Mouse (Mus musculus): Measurements from ENCODE around the gene Cnnm3.

Cnnm3 gene

DNA sequence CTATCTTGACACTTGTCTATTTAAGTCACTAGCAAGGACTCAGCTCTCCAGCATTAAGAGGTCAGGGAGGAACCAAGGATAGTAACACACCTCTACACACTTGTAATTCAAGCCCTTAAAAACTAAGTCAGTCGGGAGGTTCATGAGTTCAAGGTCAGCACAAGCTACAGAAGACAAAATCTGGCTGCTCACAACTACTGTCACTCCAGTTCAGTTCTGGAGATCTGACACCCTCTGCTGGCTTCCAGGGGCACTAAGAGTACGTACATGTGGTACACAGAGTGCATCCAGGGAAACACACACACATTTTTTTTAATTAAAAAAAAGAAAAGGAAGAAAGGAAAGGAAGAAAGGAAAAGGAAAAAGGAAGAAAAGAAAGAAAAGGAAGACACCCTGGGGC is 14.9 kb upstream of the Cnnm3 start:
- in situ Hi-C loops (cut with MboI, MseI): no loop called here

- in situ Hi-C loops (cut with MboI, MseI): no loop called here
These were observed 14.4 kb upstream of the Cnnm3 start for GRCm38 (mm10) chr1:36497312-36497711.

DNA sequence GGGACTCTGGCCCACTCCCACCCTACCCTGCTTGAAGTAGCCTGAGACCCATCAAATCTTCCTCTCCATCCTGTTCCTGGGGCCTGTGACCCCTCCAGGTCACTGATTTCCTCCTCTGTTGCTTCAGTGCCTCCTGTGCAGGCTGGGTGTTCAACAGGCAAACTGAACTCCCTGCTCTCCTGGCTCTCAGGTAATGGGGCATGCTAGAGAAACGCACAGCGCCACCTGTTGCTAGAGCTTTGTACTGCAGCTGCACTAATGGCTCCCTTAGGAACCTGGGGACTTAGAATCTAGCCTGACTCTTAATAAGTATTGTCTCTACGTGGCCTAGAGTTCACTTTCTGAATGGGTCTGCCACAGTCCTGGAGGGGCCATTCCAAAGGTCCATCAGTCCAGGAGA is 10.4 kb upstream of the Cnnm3 start:
- in situ Hi-C loops (cut with MboI, MseI): no loop called here

- in situ Hi-C loops (cut with MboI, MseI): no loop called here
These were observed 3.4 kb upstream of the Cnnm3 start for GRCm38 (mm10) chr1:36508238-36508637.

- in situ Hi-C loops (cut with MboI, MseI): no loop called here
These were observed 660 bp downstream of the Cnnm3 start for GRCm38 (mm10) chr1:36512089-36512965.

DNA sequence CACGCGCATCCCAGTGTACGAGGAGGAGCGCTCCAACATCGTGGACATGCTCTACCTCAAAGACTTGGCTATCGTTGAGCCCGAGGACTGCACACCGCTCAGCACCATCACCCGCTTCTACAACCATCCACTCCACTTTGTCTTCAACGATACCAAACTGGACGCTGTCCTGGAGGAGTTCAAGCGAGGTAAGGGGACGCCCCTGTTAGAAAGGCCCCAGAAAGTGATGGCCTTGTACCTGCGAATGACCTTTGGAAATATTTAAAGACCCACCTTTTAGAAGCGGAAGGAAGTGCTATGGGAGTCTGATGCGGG is 1.3 kb downstream of the Cnnm3 start:
- in situ Hi-C loops (cut with MboI, MseI): no loop called here

DNA sequence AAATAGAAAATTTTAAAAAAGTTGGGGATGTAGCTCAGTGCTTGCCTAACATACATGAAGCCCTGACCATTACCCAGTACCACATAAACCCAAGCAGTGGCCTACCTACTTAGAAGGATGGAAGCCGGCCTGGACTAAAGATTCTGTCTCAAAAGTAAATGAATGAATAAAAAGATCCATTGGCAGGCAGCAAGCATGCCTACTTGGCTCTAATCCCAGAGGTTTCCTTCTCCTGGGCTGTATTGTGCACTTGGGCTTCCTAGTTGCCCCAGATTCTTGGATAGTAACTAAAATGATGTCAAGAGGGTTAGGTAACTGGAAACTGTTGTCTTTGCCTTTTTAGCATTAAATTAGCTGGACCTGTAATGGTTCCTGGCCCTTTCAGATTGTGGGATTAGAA is 1.6 kb downstream of the Cnnm3 start:
- in situ Hi-C loops (cut with MboI, MseI): no loop called here

DNA sequence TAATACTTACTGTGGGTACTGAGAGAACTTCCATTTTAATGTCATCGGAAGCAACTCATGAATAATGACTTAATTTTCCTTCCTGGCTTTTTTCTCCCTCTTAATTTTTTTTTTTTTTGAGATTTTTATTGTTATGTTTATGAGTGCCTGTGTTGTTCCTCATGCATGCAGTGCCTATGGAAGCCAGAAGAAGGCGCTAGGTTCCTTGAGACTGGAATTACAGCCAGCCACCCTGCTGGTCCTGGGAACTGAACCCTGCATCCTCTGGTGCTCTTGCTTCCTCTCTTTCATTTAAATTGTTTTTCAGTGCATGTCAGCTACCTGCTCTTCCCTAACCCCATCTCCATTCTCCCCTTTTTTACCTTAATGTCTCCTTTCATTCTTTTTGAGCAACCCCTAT is 2.1 kb downstream of the Cnnm3 start:
- in situ Hi-C loops (cut with MboI, MseI): no loop called here

DNA sequence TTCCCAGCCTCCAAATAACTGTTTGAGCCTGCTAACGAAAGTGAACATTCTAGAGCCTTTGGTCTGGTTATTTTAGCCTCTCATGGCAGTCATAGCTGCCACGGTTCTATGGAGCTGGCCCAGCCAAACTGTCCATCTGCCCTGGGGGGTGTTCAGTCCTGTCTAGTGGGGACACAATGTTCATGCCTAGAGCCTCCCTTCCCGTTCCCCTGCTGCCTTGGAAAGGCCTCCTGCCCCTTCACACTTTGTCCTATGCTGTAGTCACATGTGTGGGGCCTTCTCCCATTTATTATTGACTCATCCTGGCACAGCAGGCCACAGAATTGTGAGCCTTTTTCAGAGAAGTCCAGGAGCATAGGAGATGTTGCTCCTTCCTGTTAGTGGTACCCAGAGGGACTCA is 6.6 kb downstream of the Cnnm3 start:
- in situ Hi-C loops (cut with MboI, MseI): no loop called here

DNA sequence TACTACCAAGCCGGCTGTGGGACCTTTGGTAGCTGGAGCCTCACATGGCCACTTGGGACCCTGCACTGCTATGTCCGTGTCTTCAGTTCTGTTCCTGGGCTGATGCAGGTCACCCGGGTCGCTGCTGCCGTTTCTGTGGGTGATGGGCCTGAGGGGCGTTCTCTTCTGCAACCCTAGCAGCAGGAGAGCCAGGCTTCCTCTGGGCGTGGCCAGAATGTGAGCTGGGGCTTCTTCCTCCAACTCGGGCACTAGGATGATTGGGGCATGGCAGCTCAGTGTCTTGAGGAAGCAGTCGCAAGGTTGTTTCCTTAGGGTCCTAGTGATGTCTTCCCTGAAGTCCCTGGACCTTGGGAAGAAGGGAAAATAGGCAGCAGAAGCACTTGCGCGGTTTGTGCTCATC is 8.0 kb downstream of the Cnnm3 start:
- in situ Hi-C loops (cut with MboI, MseI): no loop called here

DNA sequence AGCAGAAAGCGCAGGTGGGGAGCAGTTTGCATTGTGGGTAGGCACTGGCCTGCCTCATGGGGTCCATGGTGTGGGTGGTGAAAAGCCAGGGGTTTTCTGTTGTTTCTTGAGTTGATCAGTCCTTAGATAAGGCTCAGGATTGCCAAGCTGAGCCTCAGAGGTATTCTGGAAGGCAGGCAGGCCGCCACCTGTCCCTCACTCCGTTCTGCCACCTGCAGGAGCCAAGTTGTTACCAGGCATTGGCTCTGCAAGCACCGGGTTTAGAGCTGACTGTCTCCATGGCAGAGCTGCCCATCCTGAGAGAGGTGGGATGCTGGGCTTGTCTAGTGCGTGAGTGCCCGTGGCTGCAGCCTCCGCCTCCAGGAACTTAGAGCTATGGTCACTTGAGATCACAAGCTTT is 10.5 kb downstream of the Cnnm3 start:
- in situ Hi-C loops (cut with MboI, MseI): no loop called here

DNA sequence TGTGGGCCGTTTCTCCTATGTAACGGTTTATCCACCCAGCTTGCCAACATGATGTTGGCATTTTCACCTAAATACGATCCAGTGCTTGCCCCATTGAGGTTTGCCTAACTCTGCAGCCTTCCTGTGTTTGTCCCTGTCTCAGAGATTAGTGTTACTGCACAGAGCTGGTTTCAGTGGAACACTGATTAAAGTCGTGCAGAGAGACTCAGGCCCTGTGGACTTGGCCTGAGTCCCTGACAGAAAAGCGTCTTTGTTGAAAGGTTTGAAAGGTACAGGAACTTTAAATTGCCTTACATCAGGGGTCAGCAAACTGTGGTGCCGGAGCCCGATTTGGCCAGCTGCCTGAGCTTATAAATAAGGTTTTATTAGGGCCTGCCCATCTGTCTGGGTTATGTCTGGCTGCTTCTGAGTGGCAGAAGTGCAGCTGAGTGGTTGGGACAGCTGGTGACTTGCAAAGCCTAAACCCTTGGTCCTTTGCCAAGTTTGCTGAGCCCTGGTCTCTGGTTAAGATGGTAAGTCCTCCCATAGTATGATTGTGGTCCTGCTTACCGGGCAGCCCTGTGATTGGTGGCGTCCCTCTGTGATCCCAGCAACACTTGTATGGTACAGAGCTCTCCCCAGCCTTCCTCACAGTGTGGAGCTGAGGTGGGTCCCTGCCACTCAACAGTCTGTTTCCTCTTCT is 11.8 kb downstream of the Cnnm3 start:
- in situ Hi-C loops (cut with MboI, MseI): no loop called here

DNA sequence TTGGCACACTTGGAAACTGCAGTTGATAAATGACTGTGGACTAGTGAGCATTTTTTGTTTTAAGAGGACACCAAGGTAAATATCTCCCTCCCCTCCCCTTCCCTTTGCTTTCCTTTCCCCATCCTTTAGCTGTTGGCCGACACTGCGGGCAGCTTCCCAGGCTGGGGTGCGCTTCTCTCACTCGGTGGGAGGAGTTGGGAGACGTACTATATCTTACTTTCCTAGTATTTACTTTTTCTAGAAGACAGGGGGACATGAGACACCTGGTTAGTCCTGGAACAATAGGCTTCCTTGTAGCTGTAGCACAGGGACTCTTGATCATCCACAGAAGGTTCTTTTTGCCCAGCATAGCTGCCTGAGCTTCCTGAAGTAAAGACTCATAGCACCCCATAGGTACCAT is 12.4 kb downstream of the Cnnm3 start:
- in situ Hi-C loops (cut with MboI, MseI): no loop called here

- in situ Hi-C loops (cut with MboI, MseI): no loop called here
These were observed 14.1 kb downstream of the Cnnm3 start for GRCm38 (mm10) chr1:36525774-36526173.

GRCm38 (mm10) chr1:36526903-36527302 is 15.2 kb downstream of the Cnnm3 start:
- in situ Hi-C loops (cut with MboI, MseI): no loop called here

DNA sequence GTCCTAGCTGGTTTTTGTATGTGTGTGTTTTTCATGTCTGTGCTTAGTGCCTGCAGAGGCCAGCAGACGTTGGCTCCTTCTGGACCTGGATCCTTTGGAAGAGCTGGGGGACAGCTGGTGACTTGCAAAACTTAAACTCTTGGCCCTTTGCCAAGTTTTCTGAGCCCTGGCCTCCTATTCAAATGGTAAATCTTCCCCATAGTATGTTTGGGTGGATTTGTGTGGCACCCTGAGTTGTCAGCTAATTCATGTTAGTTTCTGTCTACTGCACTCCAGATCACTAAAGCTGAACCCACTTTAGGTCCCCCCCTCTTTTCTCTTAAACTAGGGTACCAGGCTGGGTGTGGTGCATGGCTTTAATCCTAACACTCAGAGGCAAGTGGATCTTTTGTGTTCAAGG is 16.7 kb downstream of the Cnnm3 start:
- in situ Hi-C loops (cut with MboI, MseI): no loop called here

- in situ Hi-C loops (cut with MboI, MseI): no loop called here
These were observed 17.6 kb downstream of the Cnnm3 start for GRCm38 (mm10) chr1:36529274-36529673.

DNA sequence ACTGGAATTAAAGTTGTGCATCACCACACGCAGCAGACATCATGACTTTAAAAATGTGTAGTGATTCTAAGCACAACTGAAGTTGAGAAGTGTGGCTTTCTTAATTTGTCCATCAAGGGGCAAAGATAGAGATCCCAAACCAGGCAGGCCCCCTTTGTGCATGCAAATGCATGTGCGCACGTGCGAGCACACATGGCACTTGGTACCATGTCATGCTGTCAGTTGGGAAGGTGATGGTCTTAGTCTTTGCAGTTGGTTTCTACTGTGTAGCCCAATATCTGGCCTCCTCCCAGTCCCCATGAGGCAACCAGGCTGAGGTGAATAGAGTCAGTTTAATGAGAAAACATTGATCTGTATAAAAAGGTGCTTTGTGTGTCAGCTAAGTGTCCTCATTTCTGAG is 18.2 kb downstream of the Cnnm3 start:
- in situ Hi-C loops (cut with MboI, MseI): no loop called here

GRCm38 (mm10) chr1:36530485-36530884 is 18.8 kb downstream of the Cnnm3 start:
- in situ Hi-C loops (cut with MboI, MseI): no loop called here

- in situ Hi-C loops (cut with MboI, MseI): no loop called here
These were observed 19.3 kb downstream of the Cnnm3 start for GRCm38 (mm10) chr1:36530962-36531361.

DNA sequence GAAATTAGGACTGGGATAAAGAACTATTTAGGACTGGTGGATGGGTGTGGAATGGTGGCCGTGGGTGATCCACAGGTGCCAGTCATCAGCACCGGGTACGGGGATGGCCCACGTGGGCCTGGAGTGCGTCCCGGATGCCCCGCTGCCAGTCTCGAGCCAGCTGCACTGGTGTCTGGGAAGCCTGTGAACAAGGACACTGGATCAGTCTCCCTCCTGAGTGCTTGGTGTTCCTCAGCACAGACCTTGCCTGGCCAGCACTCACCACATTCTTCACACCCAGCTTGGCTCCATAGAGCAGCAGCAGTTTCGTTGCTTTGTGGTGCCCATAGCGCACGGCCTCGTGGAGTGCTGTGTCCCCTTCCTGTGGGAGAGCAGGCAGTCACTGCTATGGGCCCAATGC is 19.8 kb downstream of the Cnnm3 start:
- in situ Hi-C loops (cut with MboI, MseI): no loop called here

GRCm38 (mm10) chr1:36533546-36533945 is 21.9 kb downstream of the Cnnm3 start:
- in situ Hi-C loops (cut with MboI, MseI): no loop called here

DNA sequence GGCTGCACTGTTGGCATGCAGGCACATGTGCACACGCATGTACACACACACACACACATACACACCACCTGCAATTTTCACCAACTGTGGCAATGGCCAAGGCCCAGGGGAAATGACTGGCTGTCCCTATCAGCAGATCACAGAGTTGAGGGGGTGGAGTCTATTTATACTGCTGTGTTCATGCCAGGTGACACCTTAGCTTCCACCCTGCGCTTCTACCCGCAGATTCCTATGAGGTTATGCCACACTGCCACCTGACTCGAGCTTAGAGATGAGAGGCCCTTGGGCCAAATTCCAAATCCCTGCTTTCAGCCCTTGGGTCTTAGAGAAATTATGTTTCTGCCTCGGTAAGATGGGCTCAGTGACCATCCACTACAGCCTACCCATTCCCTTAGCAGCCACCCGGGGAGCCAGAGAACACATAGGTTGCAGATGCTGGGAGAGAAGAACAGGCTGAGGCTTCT is 23.0 kb downstream of the Cnnm3 start:
- in situ Hi-C loops (cut with MboI, MseI): no loop called here
